Mouse (Mus musculus): ENCODE measurements at regions not wholly inside any gene's neighbourhood (a gene's known extent, or its start where the extent isn't known, plus 50 kb on each side); places are given as distances from the start of the nearest gene placed in this dataset.

GRCm38 (mm10) chr16:5377001-5377400 is 121.2 kb upstream of the Eef2kmt start:
- TF ChIP-seq CTCF (IDR thresholded peaks at IDR 0.05; ENCODE audit: insufficient read depth, low read depth, low read length) (no peak), POLR2A (IDR thresholded peaks at IDR 0.05; ENCODE audit: insufficient read depth, low read depth, low read length) (no peak)
- 98% methylated on average over 3 of the region's 3 CpGs for WGBS

GRCm38 (mm10) chr16:5374818-5375605 is 119.2 kb upstream of the Eef2kmt start:
- TF ChIP-seq CTCF (IDR thresholded peaks at IDR 0.05; ENCODE audit: insufficient read depth, low read depth, low read length) (no peak), POLR2A (IDR thresholded peaks at IDR 0.05; ENCODE audit: insufficient read depth, low read depth, low read length) (no peak)
- 64% methylated on average over 6 of the region's 6 CpGs for WGBS
- no peak overlapping the region for H3K27ac ChIP-seq (ENCODE audit: insufficient read depth, low read depth, low read length)
- H3K4me1 ChIP-seq (ENCODE audit: control insufficient read depth, insufficient read depth, low read length), result no peaks in the 10 kb centered on the region
- H3K4me3 ChIP-seq (ENCODE audit: insufficient read depth, low read depth, low read length), result no peak overlapping the region

More at GRCm38 (mm10) chr16:5377001-5377400, 121.2 kb upstream of the Eef2kmt start:
- no peak overlapping the region for H3K27ac ChIP-seq (ENCODE audit: insufficient read depth, low read depth, low read length)
- no peaks in the 10 kb centered on the region for H3K4me1 ChIP-seq (ENCODE audit: control insufficient read depth, insufficient read depth, low read length)
- H3K4me3 ChIP-seq (ENCODE audit: insufficient read depth, low read depth, low read length), result no peak overlapping the region

- 89% methylated on average over 4 of the region's 4 CpGs for WGBS
- H3K27ac ChIP-seq (ENCODE audit: insufficient read depth, low read depth, low read length), result no peak overlapping the region
- H3K4me1 ChIP-seq (ENCODE audit: control insufficient read depth, insufficient read depth, low read length), result no peaks in the 10 kb centered on the region
- TF ChIP-seq CTCF (IDR thresholded peaks at IDR 0.05; ENCODE audit: insufficient read depth, low read depth, low read length), result no peak
- no peak for TF ChIP-seq POLR2A (IDR thresholded peaks at IDR 0.05; ENCODE audit: insufficient read depth, low read depth, low read length)
- no peak overlapping the region for H3K4me3 ChIP-seq (ENCODE audit: insufficient read depth, low read depth, low read length)
Observed at GRCm38 (mm10) chr16:5371175-5371893, 115.6 kb upstream of the Eef2kmt start.

GRCm38 (mm10) chr16:5370496-5370895 is 114.7 kb upstream of the Eef2kmt start:
- no peaks in the 10 kb centered on the region for H3K4me1 ChIP-seq (ENCODE audit: control insufficient read depth, insufficient read depth, low read length)
- H3K4me3 ChIP-seq (ENCODE audit: insufficient read depth, low read depth, low read length), result no peak overlapping the region
- no peak overlapping the region for H3K27ac ChIP-seq (ENCODE audit: insufficient read depth, low read depth, low read length)
- TF ChIP-seq POLR2A (IDR thresholded peaks at IDR 0.05; ENCODE audit: insufficient read depth, low read depth, low read length) (no peak), CTCF (IDR thresholded peaks at IDR 0.05; ENCODE audit: insufficient read depth, low read depth, low read length) (no peak)

GRCm38 (mm10) chr16:5368897-5369558 is 113.2 kb upstream of the Eef2kmt start:
- WGBS, result 50% methylated on average over 7 of the region's 7 CpGs
- Histone ChIP-seq H3K4me3 (ENCODE audit: insufficient read depth, low read depth, low read length) (no peak overlapping the region), H3K4me1 (ENCODE audit: control insufficient read depth, insufficient read depth, low read length) (no peaks in the 10 kb centered on the region), H3K27ac (ENCODE audit: insufficient read depth, low read depth, low read length) (no peak overlapping the region)
- TF ChIP-seq CTCF (IDR thresholded peaks at IDR 0.05; ENCODE audit: insufficient read depth, low read depth, low read length) (no peak), POLR2A (IDR thresholded peaks at IDR 0.05; ENCODE audit: insufficient read depth, low read depth, low read length) (no peak)

DNA sequence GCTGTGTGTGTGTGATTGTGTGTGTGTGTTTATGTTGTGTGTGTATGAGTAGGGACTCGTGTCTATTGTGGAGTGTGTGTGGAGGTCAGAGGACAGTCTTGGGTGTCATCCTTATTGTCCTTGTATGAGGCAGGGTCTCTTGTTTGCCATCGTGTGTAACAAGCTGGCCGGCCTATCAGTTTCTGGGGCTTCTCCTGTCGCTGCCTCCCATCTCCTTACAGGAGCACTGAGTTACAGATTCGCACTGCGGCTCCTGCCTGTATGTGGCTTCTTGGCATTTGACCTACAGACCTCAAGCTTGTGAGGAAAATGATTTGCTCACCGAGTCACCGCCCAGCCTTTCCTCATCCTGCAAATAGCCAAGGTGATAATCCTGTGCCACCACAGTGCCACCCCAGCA is 112.6 kb upstream of the Eef2kmt start:
- no peak for TF ChIP-seq POLR2A (IDR thresholded peaks at IDR 0.05; ENCODE audit: insufficient read depth, low read depth, low read length)
- no peak for TF ChIP-seq CTCF (IDR thresholded peaks at IDR 0.05; ENCODE audit: insufficient read depth, low read depth, low read length)
- WGBS, result 89% methylated on average over 8 of the region's 8 CpGs
- no peaks in the 10 kb centered on the region for H3K4me1 ChIP-seq (ENCODE audit: control insufficient read depth, insufficient read depth, low read length)

GRCm38 (mm10) chr16:5367581-5368119 is 111.9 kb upstream of the Eef2kmt start:
- Histone ChIP-seq H3K4me3 (ENCODE audit: insufficient read depth, low read depth, low read length) (no peak overlapping the region), H3K27ac (ENCODE audit: insufficient read depth, low read depth, low read length) (no peak overlapping the region), H3K4me1 (ENCODE audit: control insufficient read depth, insufficient read depth, low read length) (no peaks in the 10 kb centered on the region)
- 91% methylated on average over 10 of the region's 10 CpGs for WGBS
- no peak for TF ChIP-seq POLR2A (IDR thresholded peaks at IDR 0.05; ENCODE audit: insufficient read depth, low read depth, low read length)
- no peak for TF ChIP-seq CTCF (IDR thresholded peaks at IDR 0.05; ENCODE audit: insufficient read depth, low read depth, low read length)

More for the DNA sequence above, 112.6 kb upstream of the Eef2kmt start:
- H3K27ac ChIP-seq (ENCODE audit: insufficient read depth, low read depth, low read length), result no peak overlapping the region
- H3K4me3 ChIP-seq (ENCODE audit: insufficient read depth, low read depth, low read length), result no peak overlapping the region

GRCm38 (mm10) chr16:5366021-5366420 is 110.2 kb upstream of the Eef2kmt start:
- H3K27ac ChIP-seq (ENCODE audit: insufficient read depth, low read depth, low read length), result no peak overlapping the region
- no peak for TF ChIP-seq POLR2A (IDR thresholded peaks at IDR 0.05; ENCODE audit: insufficient read depth, low read depth, low read length)
- no peak for TF ChIP-seq CTCF (IDR thresholded peaks at IDR 0.05; ENCODE audit: insufficient read depth, low read depth, low read length)
- 86% methylated on average over 3 of the region's 3 CpGs for WGBS
- H3K4me1 ChIP-seq (ENCODE audit: control insufficient read depth, insufficient read depth, low read length), result no peaks in the 10 kb centered on the region
- no peak overlapping the region for H3K4me3 ChIP-seq (ENCODE audit: insufficient read depth, low read depth, low read length)
